Mouse (Mus musculus): ENCODE measurements at regions not wholly inside any gene's neighbourhood (a gene's known extent, or its start where the extent isn't known, plus 50 kb on each side); places are given as distances from the start of the nearest gene placed in this dataset.

- DNase-seq (ENCODE audit: low read depth, low spot score): peak; percentile 73
These were observed 83.9 kb upstream of the 4932411N23Rik start for GRCm38 (mm10) chrX:126899594-126899993.

Measured in 3T3-L1 (cell line).